Mouse (Mus musculus): ENCODE results near the gene Zfp825.
"Not testable (repeated sequence)": the region's sequence is repeated elsewhere in the genome, so short reads cannot be mapped to it uniquely, and the experiment has no call there.

DNA sequence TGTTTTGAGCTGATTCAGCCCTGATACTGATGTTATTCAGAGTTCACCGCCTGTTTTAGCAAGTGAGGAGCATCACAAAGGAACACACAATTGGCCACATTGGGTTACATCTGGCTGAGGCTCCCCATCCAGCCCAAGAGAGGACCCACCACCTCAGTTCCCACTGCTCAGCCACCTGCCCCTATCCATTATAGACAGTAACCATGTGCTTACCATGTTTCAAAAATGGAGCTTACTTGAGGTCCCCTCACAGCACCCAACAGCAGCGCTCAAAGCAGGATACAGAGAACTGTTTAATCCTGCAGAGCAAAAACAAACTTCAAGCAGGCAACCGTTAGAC lies 28.3 kb upstream of the Zfp825 start:
- not testable (repeated sequence) for TF ChIP-seq MAFK (IDR thresholded peaks at IDR 0.05; ENCODE audit: insufficient read depth, low read depth, low read length); CHD2 (IDR thresholded peaks at IDR 0.05; ENCODE audit: low read depth, low read length); ZC3H11A (IDR thresholded peaks at IDR 0.05; ENCODE audit: borderline replicate concordance, low read depth, low read length)
